Mouse (Mus musculus): ENCODE measurements around the gene Dglucy.
A peak's percentile ranks its signal among the peaks of the same experiment; 100 is the strongest.

The Dglucy gene

DNA sequence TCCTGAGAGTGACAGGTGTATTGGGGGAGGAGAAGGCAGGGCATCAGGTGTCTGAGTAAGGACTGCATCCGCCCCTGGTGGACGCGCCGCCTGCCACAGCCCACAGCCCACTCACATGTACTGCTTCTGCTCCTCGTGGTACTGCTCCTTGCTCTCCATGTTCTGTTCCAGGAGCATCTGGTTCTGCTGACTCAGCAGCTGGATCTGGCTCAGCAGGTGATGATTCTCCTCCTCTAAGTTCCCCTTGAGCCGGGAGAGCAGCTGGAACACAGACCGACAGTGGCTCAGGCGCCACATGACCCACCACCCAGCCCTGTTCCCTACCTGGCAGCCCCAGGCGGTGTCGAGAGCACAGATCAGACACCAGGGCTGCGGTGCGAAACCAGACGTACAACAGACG is 152.8 kb downstream of the Dglucy start:
- DNase-seq (ENCODE audit: low spot score): no peak

DNA sequence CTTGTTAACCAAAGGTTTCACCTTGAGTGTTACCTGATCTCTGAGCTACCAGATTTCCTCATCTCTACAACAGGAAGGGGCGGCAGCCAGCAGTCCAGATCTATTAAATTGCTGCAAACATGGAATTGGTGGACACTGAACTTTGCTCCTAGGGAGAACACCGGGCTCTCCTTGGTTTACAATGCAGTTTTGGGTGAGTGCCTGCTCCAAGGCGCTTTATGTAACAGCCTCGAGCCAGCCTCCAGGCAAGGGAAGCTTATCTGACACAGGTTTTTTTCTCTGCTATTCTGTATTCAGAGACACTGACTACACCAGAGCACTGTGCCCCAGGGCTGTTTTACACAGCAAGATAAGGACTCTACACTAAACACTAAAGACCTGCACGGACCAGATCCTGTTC is 155.9 kb downstream of the Dglucy start:
- peak; percentile 18 for DNase-seq (ENCODE audit: low spot score)

DNA sequence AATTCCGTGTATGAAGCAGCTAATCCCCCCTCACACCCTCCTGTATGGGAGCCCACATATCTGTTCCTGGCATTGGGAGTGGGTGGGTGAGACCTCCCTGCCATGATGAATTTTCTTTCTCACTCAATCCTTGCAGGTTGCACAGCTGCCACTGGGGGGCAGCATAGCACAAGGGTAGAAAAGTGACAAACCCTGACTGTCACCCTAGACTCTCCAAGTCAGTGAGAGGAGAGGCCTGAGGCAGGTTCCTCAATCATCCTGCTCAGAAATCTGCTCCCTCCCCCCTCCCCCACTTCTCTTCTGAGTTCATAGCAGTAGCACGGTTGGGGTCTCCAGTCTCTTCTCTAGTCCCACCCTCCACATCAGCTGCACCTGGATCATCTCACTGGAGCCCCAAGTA is 157.3 kb downstream of the Dglucy start:
- peak; percentile 84 for DNase-seq (ENCODE audit: low spot score)

DNA sequence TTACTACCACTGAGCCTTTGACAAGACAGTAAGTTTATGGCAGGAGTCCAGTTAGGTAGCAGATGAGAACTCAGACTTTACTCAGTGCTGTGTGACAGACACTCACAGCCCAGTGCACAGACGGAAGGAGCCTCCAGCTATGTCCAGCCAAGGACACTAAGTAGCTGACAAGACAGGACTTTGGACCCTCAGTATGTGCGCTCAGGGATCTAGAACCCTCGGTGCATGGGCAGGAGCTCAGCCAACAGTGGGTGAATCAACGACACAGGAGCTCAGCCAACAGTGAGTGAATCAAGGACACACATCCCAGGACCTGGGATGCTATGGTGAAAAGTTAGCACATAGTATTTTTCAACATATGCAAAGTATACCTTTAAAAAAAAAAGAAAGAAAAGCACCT is 157.9 kb downstream of the Dglucy start:
- DNase-seq (ENCODE audit: low spot score): no peak

DNA sequence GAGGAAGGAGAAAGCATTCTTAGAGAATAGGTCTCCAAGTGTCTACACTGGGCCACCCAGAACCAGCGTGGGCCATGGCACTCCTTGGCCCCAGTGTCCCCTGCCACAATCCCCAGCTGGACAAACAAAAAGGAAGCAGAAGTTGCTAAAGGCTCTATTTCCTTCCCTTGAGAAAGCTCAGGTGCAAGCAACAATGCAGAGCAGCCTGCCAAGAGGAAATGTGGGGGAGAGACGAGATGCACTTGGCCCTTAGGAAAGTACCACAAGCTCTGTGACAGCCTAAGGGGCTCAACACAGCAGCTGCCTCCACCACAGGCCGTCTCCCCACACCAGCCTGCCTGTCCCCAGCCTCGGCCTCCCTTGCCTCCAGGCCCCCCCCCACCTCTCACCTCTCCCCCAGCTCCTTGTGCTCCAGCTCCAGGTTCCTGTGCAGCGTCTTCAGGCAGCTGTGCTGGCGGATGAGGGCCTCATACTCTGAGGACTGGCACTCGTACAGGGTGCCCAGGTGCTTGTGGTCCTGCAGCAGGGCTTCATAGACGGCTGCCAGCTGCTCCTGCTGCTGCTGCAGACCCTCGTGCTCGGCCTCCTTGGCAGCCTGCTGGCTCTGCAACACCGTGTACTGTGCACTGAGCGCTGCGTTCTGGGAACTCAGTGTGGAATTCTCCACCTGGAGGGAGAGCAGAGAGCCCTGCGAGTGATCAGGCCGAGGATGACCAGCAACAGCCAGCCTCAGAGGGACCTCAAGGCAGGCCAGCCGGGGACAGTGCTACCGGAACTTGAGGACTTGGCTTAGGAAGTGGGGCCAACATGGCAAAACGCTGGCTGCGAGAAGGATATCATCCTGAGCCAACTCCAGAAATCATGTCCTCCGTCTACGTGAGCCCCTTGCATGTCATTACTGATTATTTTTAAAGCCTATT is 158.8 kb downstream of the Dglucy start:
- no peak for DNase-seq (ENCODE audit: low spot score)

DNA sequence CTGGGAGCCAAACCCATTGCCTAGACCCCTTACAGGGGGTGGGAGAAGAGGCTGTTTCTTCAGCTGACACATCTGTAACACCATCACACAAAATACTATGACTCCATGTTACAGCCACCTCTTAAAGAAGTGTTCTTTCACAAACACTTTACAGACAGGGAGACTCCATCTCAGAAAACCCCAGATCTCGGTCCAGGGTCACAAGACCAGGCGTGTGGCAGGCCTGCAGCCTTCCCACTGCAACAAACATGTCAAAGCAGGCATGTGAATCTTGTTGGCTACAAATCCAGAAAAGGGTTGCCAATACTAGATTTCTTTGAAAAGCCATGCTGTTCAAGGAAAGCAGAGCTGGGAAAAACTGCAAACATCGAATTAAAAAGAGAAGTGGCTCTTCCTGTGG is 162.5 kb downstream of the Dglucy start:
- DNase-seq (ENCODE audit: low spot score): no peak

DNA sequence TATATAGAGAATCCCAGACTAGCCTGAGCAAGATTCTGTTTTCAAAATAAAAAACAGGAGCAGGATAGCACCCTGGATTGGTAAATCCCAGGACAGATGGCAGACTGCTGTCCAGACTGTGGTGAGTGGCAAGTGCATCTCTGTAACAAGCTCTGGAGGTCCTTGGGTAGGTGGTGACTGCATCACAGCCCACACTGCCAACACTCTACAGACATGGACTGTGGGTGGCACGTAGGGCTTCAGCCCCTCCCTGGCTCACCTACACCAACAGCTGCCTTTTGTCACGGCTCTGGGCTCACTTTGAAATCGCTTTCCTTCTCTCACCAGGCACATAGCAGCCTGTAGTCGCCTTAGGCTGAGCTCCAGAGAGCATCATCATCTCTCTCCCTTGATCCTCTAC is 164.3 kb downstream of the Dglucy start:
- DNase-seq (ENCODE audit: low spot score): no peak

DNA sequence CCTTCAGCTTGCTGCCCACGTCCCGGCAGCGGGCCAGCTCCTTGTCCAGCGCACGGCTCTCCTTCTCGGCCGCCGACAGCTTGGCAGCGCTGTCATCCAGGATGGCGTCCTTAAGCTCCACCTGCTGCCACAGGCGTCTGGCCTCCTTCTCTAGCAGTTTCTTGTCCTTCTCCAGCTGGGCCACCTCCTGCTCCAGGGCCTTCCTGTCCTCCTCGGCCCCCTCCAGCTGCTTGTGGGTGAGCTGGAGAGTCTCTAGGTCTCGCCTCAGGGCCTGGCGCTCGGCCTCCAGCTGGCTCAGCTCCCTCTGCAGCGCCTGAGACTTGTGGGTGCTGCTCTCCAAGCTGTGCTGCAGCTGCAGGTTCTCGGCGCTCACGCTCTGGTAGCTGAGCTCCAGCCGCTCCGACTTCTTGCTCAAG is 166.1 kb downstream of the Dglucy start:
- no peak for DNase-seq (ENCODE audit: low spot score)

DNA sequence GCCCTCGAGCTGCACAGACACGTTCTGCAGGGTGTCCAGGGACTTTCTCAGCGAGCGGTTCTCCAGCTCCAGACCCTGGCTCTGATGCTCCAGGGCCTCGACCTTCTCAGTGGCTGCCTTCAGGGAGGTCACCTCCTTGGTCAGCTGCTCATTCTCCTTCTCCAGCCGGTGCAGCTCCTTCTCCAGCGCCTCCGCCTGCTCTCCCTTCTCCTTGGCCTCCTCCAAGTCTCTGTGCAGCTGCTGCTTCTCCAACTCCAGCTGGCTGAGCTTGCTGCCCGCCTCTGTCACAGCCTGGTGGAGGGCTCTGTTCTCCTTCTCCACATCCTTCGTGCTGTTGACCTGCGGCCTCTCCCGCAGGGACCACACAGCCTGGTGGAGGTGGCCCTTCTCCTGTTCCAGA is 166.6 kb downstream of the Dglucy start:
- DNase-seq (ENCODE audit: low spot score): no peak

DNA sequence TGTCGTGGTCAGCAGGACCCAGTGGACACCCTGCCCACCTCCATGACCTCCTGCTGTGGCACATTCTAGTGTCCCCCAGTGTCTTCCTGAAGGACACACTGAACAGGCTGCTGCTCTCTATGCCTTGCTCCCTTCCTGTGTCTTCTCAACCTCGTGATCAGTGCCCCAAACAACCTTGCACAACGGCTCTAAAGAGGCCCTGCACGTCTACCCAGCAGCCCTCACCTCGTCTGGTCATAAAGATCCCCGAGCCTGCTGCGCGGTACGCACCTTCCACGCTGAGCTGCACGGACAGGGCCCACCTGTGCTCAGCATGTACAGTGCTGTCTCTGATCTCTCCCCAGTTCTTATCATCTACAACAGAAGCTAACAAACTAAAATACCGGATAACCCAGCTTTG is 167.1 kb downstream of the Dglucy start:
- no peak for DNase-seq (ENCODE audit: low spot score)

Measured in adipocyte (in vitro differentiated cells).